Mouse (Mus musculus): ENCODE measurements around the gene Mgat4a. TPM values are rescaled to one million over a fixed set of nuclear protein-coding genes. Genes with fewer than 3 reads are reported as not detected.

The Mgat4a gene
- polyA plus RNA-seq, 1 experiment from 2014 or later = 17.2 TPM

GRCm38 (mm10) chr1:37495104-37495503, 45.7 kb downstream of the Mgat4a start:
- 76% methylated on average over 3 of the region's 3 CpGs for WGBS
- no peaks in the 10 kb centered on the region for H3K9me3 ChIP-seq (ENCODE audit: control insufficient read depth, low read length)
- no peaks in the 10 kb centered on the region for H3K36me3 ChIP-seq (ENCODE audit: control insufficient read depth, insufficient read depth, low read length)
- no peak overlapping the region for H3K4me3 ChIP-seq (ENCODE audit: low read depth, low read length)
- H3K27ac ChIP-seq (ENCODE audit: low read depth, low read length) = no peak overlapping the region
- H3K9ac ChIP-seq (replicated peaks; ENCODE audit: low read depth, low read length) = no peak overlapping the region
- no peaks in the 10 kb centered on the region for H3K4me1 ChIP-seq (ENCODE audit: control insufficient read depth, insufficient read depth, low read length)
- no peak for ATAC-seq (ENCODE audit: low read depth)
- peaks cover 6% of the 10 kb centered on the region for H3K27me3 ChIP-seq (ENCODE audit: control insufficient read depth, insufficient read depth, low read length)
- H3K4me2 ChIP-seq (ENCODE audit: low read depth, low read length) = no peak overlapping the region

- no peak overlapping the region for H3K4me2 ChIP-seq (ENCODE audit: low read depth, low read length)
- no peak overlapping the region for H3K4me3 ChIP-seq (ENCODE audit: low read depth, low read length)
- no peaks in the 10 kb centered on the region for H3K4me1 ChIP-seq (ENCODE audit: control insufficient read depth, insufficient read depth, low read length)
- WGBS = 81% methylated on average over 7 of the region's 7 CpGs
- H3K27ac ChIP-seq (ENCODE audit: low read depth, low read length) = no peak overlapping the region
- H3K36me3 ChIP-seq (ENCODE audit: control insufficient read depth, insufficient read depth, low read length) = no peaks in the 10 kb centered on the region
- H3K27me3 ChIP-seq (ENCODE audit: control insufficient read depth, insufficient read depth, low read length) = peaks cover 2% of the 10 kb centered on the region; the same call in 1 of the 2 replicates
- ATAC-seq (ENCODE audit: low read depth) = no peak
- no peak overlapping the region for H3K9ac ChIP-seq (replicated peaks; ENCODE audit: low read depth, low read length)
- H3K9me3 ChIP-seq (ENCODE audit: control insufficient read depth, low read length) = no peaks in the 10 kb centered on the region
Measured at GRCm38 (mm10) chr1:37491672-37492071, 49.1 kb downstream of the Mgat4a start.

GRCm38 (mm10) chr1:37490691-37491212, 50.1 kb downstream of the Mgat4a start:
- Histone ChIP-seq H3K27me3 (ENCODE audit: control insufficient read depth, insufficient read depth, low read length) (no peaks in the 10 kb centered on the region), H3K36me3 (ENCODE audit: control insufficient read depth, insufficient read depth, low read length) (no peaks in the 10 kb centered on the region), H3K9ac (replicated peaks; ENCODE audit: low read depth, low read length) (no peak overlapping the region), H3K27ac (ENCODE audit: low read depth, low read length) (no peak overlapping the region), H3K9me3 (ENCODE audit: control insufficient read depth, low read length) (no peaks in the 10 kb centered on the region), H3K4me2 (ENCODE audit: low read depth, low read length) (no peak overlapping the region), H3K4me1 (ENCODE audit: control insufficient read depth, insufficient read depth, low read length) (no peaks in the 10 kb centered on the region), H3K4me3 (ENCODE audit: low read depth, low read length) (no peak overlapping the region)
- WGBS = 89% methylated on average over 5 of the region's 5 CpGs
- ATAC-seq (ENCODE audit: low read depth) = no peak

- Histone ChIP-seq H3K27me3 (ENCODE audit: control insufficient read depth, insufficient read depth, low read length) (no peaks in the 10 kb centered on the region), H3K4me3 (ENCODE audit: low read depth, low read length) (no peak overlapping the region), H3K4me1 (ENCODE audit: control insufficient read depth, insufficient read depth, low read length) (no peaks in the 10 kb centered on the region), H3K4me2 (ENCODE audit: low read depth, low read length) (no peak overlapping the region), H3K27ac (ENCODE audit: low read depth, low read length) (no peak overlapping the region), H3K9me3 (ENCODE audit: control insufficient read depth, low read length) (no peaks in the 10 kb centered on the region), H3K36me3 (ENCODE audit: control insufficient read depth, insufficient read depth, low read length) (no peaks in the 10 kb centered on the region), H3K9ac (replicated peaks; ENCODE audit: low read depth, low read length) (no peak overlapping the region)
- no peak for ATAC-seq (ENCODE audit: low read depth)
- 87% methylated on average over 12 of the region's 12 CpGs for WGBS
Measured at GRCm38 (mm10) chr1:37488531-37488930, 52.3 kb downstream of the Mgat4a start.

- no peak overlapping the region for H3K27ac ChIP-seq (ENCODE audit: low read depth, low read length)
- no peak overlapping the region for H3K4me3 ChIP-seq (ENCODE audit: low read depth, low read length)
- no peaks in the 10 kb centered on the region for H3K27me3 ChIP-seq (ENCODE audit: control insufficient read depth, insufficient read depth, low read length)
- H3K36me3 ChIP-seq (ENCODE audit: control insufficient read depth, insufficient read depth, low read length) = no peaks in the 10 kb centered on the region
- no peaks in the 10 kb centered on the region for H3K9me3 ChIP-seq (ENCODE audit: control insufficient read depth, low read length)
- WGBS = 87% methylated on average over 3 of the region's 3 CpGs
- H3K4me2 ChIP-seq (ENCODE audit: low read depth, low read length) = no peak overlapping the region
- no peak overlapping the region for H3K9ac ChIP-seq (replicated peaks; ENCODE audit: low read depth, low read length)
- no peaks in the 10 kb centered on the region for H3K4me1 ChIP-seq (ENCODE audit: control insufficient read depth, insufficient read depth, low read length)
- ATAC-seq (ENCODE audit: low read depth) = no peak
Measured at GRCm38 (mm10) chr1:37486994-37487393, 53.8 kb downstream of the Mgat4a start.

- no peak overlapping the region for H3K4me3 ChIP-seq (ENCODE audit: low read depth, low read length)
- H3K36me3 ChIP-seq (ENCODE audit: control insufficient read depth, insufficient read depth, low read length) = no peaks in the 10 kb centered on the region
- ATAC-seq (ENCODE audit: low read depth) = no peak
- H3K27ac ChIP-seq (ENCODE audit: low read depth, low read length) = no peak overlapping the region
- 91% methylated on average over 1 of the region's 1 CpGs for WGBS
- H3K27me3 ChIP-seq (ENCODE audit: control insufficient read depth, insufficient read depth, low read length) = no peaks in the 10 kb centered on the region
- H3K4me2 ChIP-seq (ENCODE audit: low read depth, low read length) = no peak overlapping the region
- H3K4me1 ChIP-seq (ENCODE audit: control insufficient read depth, insufficient read depth, low read length) = no peaks in the 10 kb centered on the region
- H3K9ac ChIP-seq (replicated peaks; ENCODE audit: low read depth, low read length) = no peak overlapping the region
- H3K9me3 ChIP-seq (ENCODE audit: control insufficient read depth, low read length) = no peaks in the 10 kb centered on the region
Measured at GRCm38 (mm10) chr1:37486439-37486838, 54.4 kb downstream of the Mgat4a start.

GRCm38 (mm10) chr1:37484612-37485011, 56.2 kb downstream of the Mgat4a start:
- H3K9ac ChIP-seq (replicated peaks; ENCODE audit: low read depth, low read length) = no peak overlapping the region
- H3K9me3 ChIP-seq (ENCODE audit: control insufficient read depth, low read length) = no peaks in the 10 kb centered on the region
- ATAC-seq (ENCODE audit: low read depth) = no peak
- no peak overlapping the region for H3K27ac ChIP-seq (ENCODE audit: low read depth, low read length)
- H3K4me1 ChIP-seq (ENCODE audit: control insufficient read depth, insufficient read depth, low read length) = no peaks in the 10 kb centered on the region
- no peaks in the 10 kb centered on the region for H3K27me3 ChIP-seq (ENCODE audit: control insufficient read depth, insufficient read depth, low read length)
- no peak overlapping the region for H3K4me3 ChIP-seq (ENCODE audit: low read depth, low read length)
- no peak overlapping the region for H3K4me2 ChIP-seq (ENCODE audit: low read depth, low read length)
- no peaks in the 10 kb centered on the region for H3K36me3 ChIP-seq (ENCODE audit: control insufficient read depth, insufficient read depth, low read length)
- 91% methylated on average over 4 of the region's 4 CpGs for WGBS

- Histone ChIP-seq H3K27ac (ENCODE audit: low read depth, low read length) (no peak overlapping the region), H3K36me3 (ENCODE audit: control insufficient read depth, insufficient read depth, low read length) (no peaks in the 10 kb centered on the region), H3K4me1 (ENCODE audit: control insufficient read depth, insufficient read depth, low read length) (no peaks in the 10 kb centered on the region), H3K4me2 (ENCODE audit: low read depth, low read length) (no peak overlapping the region), H3K9me3 (ENCODE audit: control insufficient read depth, low read length) (no peaks in the 10 kb centered on the region), H3K27me3 (ENCODE audit: control insufficient read depth, insufficient read depth, low read length) (no peaks in the 10 kb centered on the region), H3K9ac (replicated peaks; ENCODE audit: low read depth, low read length) (no peak overlapping the region), H3K4me3 (ENCODE audit: low read depth, low read length) (no peak overlapping the region)
- ATAC-seq (ENCODE audit: low read depth) = no peak
- WGBS = 95% methylated on average over 2 of the region's 2 CpGs
Measured at GRCm38 (mm10) chr1:37481331-37481730, 59.5 kb downstream of the Mgat4a start.

- no peak for ATAC-seq (ENCODE audit: low read depth)
- WGBS = 85% methylated on average over 6 of the region's 6 CpGs
Measured at GRCm38 (mm10) chr1:37480731-37481130, 60.1 kb downstream of the Mgat4a start.

More at GRCm38 (mm10) chr1:37480731-37481130, 60.1 kb downstream of the Mgat4a start:
- Histone ChIP-seq H3K36me3 (ENCODE audit: control insufficient read depth, insufficient read depth, low read length) (no peaks in the 10 kb centered on the region), H3K9me3 (ENCODE audit: control insufficient read depth, low read length) (no peaks in the 10 kb centered on the region), H3K27ac (ENCODE audit: low read depth, low read length) (no peak overlapping the region), H3K4me3 (ENCODE audit: low read depth, low read length) (no peak overlapping the region), H3K27me3 (ENCODE audit: control insufficient read depth, insufficient read depth, low read length) (no peaks in the 10 kb centered on the region), H3K9ac (replicated peaks; ENCODE audit: low read depth, low read length) (no peak overlapping the region), H3K4me2 (ENCODE audit: low read depth, low read length) (no peak overlapping the region), H3K4me1 (ENCODE audit: control insufficient read depth, insufficient read depth, low read length) (no peaks in the 10 kb centered on the region)

Data from neural tube, embryonic 14.5 days (tissue).